In the genomic region with DNA sequence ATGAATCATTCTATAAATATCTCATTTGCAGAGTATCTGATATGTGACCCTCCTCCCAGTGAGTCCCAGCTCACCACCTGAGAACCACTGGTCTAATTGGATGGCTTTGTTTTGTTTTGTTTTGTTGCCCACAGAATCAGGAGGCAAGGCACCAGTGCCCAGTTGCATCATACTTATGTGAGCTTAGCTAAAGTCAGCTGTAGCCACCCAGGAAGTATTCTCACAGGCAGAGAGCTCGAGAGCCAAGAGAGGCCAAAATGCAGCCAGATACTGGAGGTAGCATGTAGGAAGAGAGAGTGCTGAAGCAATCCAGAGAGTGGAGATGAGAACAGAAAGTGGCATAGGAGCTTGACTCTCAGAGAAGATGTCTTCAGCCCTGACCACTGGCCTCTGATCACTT, we compare ENCODE assay signal across 21 mouse cellular contexts. TPM values are rescaled to one million over a fixed set of nuclear protein-coding genes. Genes with fewer than 3 reads are reported as not detected.
"Had no signal": no experiment of that assay in that cellular context is flagged by ENCODE, and none has a peak within 500 bp of the region (broad histone marks: within the 10 kb centered on the region; RNA-seq: fewer than 3 reads in every experiment).

No protein-coding gene starts in this region.

- H3K36me3 ChIP-seq: limb, embryonic 10.5 days; liver, embryonic 12.5 days; liver, embryonic 15.5 days; lung, embryonic 15.5 days; midbrain, embryonic 12.5 days; midbrain, embryonic 15.5 days had no signal

- DNase-seq: kidney, adult 9 months; kidney, postnatal 14 days; layer of hippocampus, adult 9-11 months; liver; lung, adult 18-20 months; lung, postnatal 14 days; retina, postnatal 1 day; right cerebral cortex, postnatal 25 days; thymus, adult 18-20 months; thymus, postnatal 36 days had no signal

- H3K9me3 ChIP-seq: limb, embryonic 10.5 days; limb, embryonic 13.5 days; liver, embryonic 12.5 days; liver, embryonic 15.5 days; lung, embryonic 15.5 days; midbrain, embryonic 12.5 days; midbrain, embryonic 15.5 days; neural tube, embryonic 13.5 days had no signal

- H3K4me1 ChIP-seq: limb, embryonic 10.5 days; limb, embryonic 13.5 days; liver, embryonic 12.5 days; liver, embryonic 15.5 days; midbrain, embryonic 12.5 days; midbrain, embryonic 15.5 days had no signal

- H3K4me2 ChIP-seq: limb, embryonic 13.5 days; liver, embryonic 12.5 days; liver, embryonic 15.5 days; lung, embryonic 15.5 days; midbrain, embryonic 12.5 days; midbrain, embryonic 15.5 days; neural tube, embryonic 13.5 days had no signal

- H3K27me3 ChIP-seq: limb, embryonic 13.5 days; liver, embryonic 12.5 days; liver, embryonic 15.5 days; lung, embryonic 15.5 days; midbrain, embryonic 12.5 days; midbrain, embryonic 15.5 days; neural tube, embryonic 13.5 days had no signal

- H3K4me3 ChIP-seq: layer of hippocampus, adult 2 months; limb, embryonic 10.5 days; limb, embryonic 13.5 days; liver, embryonic 12.5 days; liver, embryonic 15.5 days; lung, embryonic 15.5 days; midbrain, embryonic 12.5 days; midbrain, embryonic 15.5 days; neural tube, embryonic 13.5 days had no signal

- H3K27ac ChIP-seq: limb, embryonic 10.5 days; limb, embryonic 13.5 days; liver, embryonic 12.5 days; liver, embryonic 15.5 days; lung, embryonic 15.5 days; macrophage; midbrain, embryonic 12.5 days; midbrain, embryonic 15.5 days; neural tube, embryonic 13.5 days had no signal

- ATAC-seq: liver, embryonic 12.5 days; midbrain, embryonic 15.5 days had no signal

- H3K9ac ChIP-seq: limb, embryonic 13.5 days; liver, embryonic 12.5 days; liver, embryonic 15.5 days; lung, embryonic 15.5 days; midbrain, embryonic 12.5 days; midbrain, embryonic 15.5 days; neural tube, embryonic 13.5 days had no signal

RNA-seq across cellular contexts. Expression of gene Arhgap20, which starts 23.3 kb away (rescaled TPM):
- total RNA-seq: megakaryocyte, adult 5-6 weeks had no signal
- polyA plus RNA-seq: macrophage had no signal
